Mouse (Mus musculus) lung, postnatal 4 days (tissue): ENCODE data around the gene Aldh3b3.

Experiments used
- DNase-seq, 2 experiments: peaks; one replicate each; pipeline ENCODE4 v3.0.0; 2021

The Aldh3b3 gene

DNA sequence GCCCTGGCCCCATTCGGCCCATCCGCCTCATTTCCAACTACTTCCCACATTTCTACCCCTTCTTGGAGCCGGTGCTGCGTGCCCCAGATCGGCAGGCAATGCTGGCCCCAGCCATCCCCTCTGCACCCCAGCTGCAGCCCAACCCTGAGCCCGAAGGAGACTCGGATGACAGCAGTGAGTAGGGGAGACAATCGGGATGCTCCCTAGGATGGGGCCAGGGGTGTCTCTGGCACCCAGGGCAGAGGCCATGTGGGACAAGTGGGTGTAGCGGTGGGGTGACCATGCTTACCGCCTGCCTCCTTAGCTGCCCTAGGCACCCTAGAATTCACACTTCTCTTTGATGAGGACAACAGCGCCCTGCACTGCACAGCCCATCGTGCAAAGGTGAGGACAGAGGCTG lies 45.2 kb downstream of the Aldh3b3 start:
- no peak for DNase-seq

DNA sequence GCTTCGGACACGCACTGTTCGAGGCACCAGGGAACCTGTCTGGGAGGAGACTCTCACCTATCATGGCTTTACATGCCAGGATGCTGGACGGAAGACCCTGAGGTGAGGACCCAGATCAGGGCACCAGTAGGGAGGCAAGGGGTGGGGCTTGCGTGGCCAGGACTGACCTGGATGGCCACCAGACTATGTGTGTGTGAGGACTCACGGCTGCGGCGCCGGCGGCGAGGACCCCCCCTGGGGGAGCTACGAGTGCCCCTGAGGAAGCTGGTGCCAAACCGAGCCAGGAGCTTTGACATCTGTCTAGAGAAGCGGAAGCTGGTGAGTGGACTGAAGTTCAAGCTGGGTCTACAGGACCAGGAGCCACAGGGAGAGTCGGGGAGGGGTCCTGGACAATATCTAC lies 45.9 kb downstream of the Aldh3b3 start:
- DNase-seq = no peak

DNA sequence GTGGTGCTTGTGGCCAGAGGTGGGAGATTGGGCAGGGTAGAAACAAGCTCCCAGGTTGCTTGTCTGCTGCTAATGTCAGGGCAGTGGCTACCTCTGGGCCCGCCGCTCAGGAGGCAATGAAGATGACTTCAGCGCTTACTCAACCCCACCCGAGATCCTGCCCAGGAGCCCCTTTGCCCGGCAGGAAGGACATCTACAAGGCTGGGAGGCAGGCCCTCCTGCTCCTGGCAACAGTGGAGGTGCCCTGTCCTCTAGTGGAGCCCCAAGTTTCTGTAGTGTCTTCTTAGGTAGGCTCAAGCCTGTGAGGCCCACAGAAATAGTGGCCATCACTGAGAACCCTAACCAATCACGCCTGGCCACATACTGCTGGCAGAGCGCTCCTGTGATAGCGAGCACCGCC lies 46.6 kb downstream of the Aldh3b3 start:
- no peak for DNase-seq

DNA sequence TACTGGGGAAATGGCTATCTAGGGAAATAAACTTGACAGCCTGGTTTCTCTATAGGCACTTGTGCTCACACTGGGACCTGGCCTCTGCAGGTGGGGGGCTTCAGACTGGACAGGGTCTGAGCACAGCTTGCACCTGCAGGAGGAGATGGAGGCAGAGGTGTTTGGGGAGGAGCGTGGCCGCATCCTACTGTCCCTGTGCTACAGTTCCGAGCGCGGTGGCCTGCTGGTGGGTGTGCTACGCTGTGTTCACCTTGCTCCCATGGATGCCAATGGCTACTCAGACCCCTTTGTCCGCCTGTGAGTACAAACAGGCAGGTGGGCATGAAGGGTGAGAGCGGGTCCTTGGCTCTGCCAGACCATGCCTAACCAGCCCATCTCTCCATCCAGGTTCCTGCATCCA lies 47.5 kb downstream of the Aldh3b3 start:
- DNase-seq = no peak

DNA sequence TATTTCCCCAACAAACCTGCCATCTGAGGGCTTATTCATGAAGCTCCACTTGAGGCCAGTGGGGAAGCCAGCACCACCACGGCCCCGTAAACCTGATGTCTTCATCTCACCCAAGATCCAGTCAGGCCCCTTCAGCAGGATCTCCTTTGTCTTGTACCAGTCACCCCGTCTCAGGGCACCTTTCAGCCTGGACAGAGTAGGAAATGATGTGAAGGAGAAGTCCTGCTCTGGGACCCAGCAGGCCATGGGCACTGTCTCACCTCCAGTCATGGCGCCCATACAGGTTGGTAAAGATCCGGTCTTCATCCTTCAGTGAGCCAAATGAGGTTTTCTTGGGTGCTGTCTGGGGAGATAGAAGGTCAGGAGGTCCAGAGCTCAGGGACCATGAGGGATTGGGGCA lies 52.6 kb downstream of the Aldh3b3 start:
- no peak for DNase-seq

DNA sequence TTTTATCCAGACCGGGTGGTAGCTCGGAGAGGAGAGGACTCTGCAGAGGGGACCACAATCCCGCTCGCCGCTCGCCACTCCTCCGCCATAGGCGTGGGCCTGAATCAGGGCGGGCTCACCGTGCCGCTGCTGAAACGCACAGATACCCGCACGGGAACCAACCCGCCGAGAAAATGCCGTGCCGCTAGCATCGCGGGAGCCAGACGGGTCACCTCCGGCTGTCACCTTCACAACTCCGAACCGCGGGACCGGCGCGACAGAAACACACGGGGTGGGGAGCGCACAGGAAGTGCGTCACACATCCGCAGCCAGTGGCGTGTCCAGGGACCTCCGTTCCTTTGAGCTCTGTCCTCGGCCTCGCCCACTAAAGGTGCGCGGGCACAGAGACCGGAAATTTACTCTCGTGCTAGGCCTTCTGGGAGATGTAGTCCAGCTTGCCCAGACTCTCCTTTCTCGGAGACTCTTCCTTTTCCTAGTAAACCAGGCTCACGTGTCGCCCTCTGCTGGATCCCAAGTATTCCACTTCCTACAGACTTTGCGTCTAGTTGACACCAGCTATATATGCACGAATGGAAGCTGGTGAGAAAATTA lies 54.1 kb downstream of the Aldh3b3 start, which contains the start of gene Ndufv1:
Gene Ndufv1, minus strand, starts transcription at position 375 of the 591 bp plus-strand sequence.
- peak; percentile 97 to 99 for DNase-seq

DNA sequence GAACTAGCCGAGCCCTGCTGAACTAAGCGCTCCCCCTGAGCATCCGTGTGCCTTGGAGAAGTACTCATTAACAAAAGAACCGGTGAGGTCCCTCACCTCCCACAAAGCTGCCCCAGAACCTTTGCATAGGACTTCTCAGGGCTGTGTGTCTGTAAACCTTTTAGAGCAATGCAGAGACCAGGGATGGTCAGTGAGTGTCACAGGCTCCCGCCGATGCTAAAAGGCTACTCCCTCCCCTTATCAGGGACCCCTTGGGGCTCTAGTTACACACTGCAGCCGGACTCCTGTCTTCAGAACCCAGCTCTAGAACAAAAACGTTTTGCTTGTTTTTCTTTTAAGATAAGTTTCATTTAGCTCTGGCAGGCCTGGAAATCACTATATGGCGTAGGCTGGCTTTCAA lies 54.6 kb downstream of the Aldh3b3 start:
- DNase-seq = no peak

DNA sequence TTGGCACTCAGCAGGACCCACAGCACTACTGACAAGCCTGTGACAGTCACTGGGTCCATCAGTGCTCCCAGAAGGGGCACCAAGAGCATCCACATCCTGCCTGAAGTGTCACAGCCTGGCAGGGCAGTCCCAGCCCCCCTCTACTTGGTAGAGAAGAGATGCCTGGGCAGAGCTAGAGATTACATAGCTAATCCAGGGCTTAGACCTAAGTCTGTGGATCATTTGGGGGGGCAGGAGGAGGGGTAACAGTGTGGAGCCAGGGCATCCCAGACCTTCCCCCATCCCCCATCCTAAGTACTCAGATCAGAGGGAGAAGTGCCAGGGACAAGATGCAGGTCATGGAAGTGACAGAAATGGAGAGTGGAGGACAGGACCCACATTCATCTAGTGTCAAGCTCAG lies 56.4 kb downstream of the Aldh3b3 start:
- DNase-seq = no peak

DNA sequence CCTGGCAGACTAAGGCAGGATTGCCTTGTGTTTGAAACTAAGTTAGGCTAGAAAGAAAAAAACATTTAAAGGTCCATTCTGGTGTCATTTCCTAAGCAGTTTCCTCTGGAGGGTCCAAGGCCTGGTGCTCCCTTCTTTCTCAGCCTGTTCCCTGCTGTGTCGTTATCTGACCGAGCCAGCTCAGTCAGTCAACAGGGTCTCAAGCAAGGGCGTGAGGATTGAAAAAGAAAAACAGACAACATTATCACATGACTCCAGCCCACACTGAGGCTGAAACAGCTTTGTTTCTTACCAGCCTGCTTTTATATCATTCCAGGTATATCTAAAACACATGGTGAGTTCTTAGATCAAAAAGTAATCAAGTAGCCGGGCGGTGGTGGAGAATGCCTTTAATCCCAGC lies 57.2 kb downstream of the Aldh3b3 start:
- DNase-seq = no peak

DNA sequence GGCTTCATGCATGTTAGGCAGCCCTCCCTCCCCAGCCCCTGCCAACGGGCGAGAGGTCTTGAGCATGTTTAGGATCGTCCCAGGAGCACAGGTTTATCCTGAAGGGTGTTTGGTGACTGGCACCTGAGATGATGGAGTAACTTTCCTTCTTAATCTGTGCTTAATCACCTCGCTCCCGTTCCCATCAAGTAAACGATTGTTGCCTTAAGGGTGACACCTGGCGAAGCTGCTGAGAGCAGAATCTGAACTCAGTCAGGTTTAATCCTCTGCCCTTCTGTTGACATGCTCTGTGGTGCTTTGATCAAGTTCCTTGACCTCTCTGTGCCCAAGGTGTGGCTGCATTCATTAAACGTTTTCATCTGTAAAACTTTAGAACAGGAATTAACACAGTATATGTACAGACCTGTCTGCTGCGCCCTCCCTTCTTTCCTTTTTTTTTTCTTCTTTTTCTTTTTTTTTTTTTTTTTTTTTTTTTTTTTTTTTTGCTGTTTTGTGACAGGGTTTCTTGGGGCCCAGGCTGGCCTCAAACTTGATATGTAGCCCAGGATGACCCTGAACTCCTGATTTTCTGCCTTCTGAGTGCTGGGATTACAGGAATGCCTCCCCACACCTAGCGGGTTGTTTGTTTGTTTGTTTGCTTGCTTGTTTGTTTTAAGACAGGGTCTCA lies 59.6 kb downstream of the Aldh3b3 start:
- no peak for DNase-seq

DNA sequence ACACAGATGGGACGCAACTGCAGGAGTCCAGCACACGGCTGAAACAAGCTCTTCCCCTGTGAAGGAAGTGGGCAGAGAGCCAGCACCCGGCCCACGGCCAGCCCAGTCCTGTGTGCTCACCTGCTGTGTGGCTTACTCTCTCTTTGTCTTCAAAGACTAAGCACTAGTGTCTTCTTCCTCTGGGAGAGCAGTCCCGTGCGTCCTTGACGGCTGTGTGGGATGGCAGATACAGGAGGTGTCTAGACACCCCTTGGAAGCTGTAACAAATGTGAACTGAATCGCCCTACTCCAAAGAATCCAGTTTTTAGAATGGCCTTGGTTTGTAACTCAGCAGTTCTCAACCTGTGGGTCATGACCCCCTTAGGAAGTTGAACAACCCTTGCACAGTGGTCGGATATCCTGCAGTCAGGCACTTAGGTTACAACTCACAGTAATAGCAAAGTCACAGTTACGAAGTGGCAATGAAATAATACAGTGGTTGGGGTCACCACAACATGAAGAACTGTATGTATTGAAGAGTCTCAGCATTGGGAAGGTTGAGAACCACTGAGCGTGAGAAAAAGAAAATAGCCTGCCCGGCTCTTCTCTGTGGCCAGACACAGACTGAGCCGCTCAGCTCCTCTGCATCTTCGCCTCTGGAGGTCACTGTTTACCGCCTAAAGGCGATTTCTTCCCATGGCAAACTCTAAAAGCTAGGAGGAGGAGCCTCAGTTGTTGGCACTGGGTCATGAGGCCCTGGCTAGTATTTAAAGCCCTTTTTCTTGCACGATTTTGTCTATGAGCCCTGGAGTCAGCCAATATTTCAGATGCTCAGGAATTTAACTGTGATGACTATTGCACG lies 60.5 kb downstream of the Aldh3b3 start:
- peak; percentile 81 to 89 for DNase-seq
